Mouse (Mus musculus): Measurements from ENCODE around the gene Gm45213. TPM values are rescaled to one million over a fixed set of nuclear protein-coding genes. Genes with fewer than 3 reads are reported as not detected.
A peak's percentile ranks its signal among the peaks of the same experiment; 100 is the strongest.

The Gm45213 gene
- polyA plus RNA-seq, 1 experiment = not detected

DNA sequence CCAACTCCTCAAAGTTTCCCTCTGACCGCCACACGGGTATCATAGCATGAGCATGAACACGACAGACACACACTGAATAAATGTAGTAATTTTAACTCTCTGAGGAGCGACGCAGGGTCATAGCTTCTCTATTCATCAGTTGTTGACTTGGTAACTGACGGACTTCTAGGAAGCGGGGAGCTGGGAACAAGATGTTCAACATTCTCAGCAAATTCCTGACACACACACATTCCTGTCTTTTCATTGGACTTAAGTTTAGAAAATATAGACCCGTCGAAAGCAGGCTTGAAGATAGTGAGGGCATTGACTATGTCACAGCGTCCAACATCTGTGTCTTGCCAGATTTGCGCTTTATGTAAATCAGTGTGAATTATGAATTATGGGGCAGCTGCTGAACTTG is 63.8 kb downstream of the Gm45213 start:
- no peaks in the 10 kb centered on the region for H3K36me3 ChIP-seq (ENCODE audit: control insufficient read depth, insufficient read depth)
- H3K27me3 ChIP-seq (ENCODE audit: control insufficient read depth, insufficient read depth, insufficient read length) = no peaks in the 10 kb centered on the region
- no peak overlapping the region for H3ac ChIP-seq (ENCODE audit: control insufficient read depth, insufficient read length)
- H3K79me2 ChIP-seq (ENCODE audit: control insufficient read depth, insufficient read depth) = peaks cover 25% of the 10 kb centered on the region
- H3K4me3 ChIP-seq = no peak overlapping the region
- no peak overlapping the region for H3K4me2 ChIP-seq (ENCODE audit: low read depth)
- TF ChIP-seq MYOD1 (IDR thresholded peaks at IDR 0.05; ENCODE audit: control insufficient read depth in 1 of 3, insufficient read length in 2 of 3, low read depth in 2 of 3) = no peak
- no peak for TF ChIP-seq SRF (IDR thresholded peaks at IDR 0.05; ENCODE audit: control insufficient read depth, insufficient read length, low read depth)
- TF ChIP-seq REST (IDR thresholded peaks at IDR 0.05; ENCODE audit: insufficient read depth, insufficient read length) = no peak
- TF ChIP-seq MYOG (IDR thresholded peaks at IDR 0.05; ENCODE audit: control insufficient read depth in 1 of 3, insufficient read depth in 1 of 3, insufficient read length in 2 of 3, low read depth in 2 of 3) = no peak
- no peak for TF ChIP-seq USF1 (IDR thresholded peaks at IDR 0.05; ENCODE audit: low read depth)
- no peak for TF ChIP-seq MAX (IDR thresholded peaks at IDR 0.05; ENCODE audit: low read depth)
- TF ChIP-seq POLR2A (IDR thresholded peaks at IDR 0.05; ENCODE audit: insufficient read length, low read depth) = no peak

DNA sequence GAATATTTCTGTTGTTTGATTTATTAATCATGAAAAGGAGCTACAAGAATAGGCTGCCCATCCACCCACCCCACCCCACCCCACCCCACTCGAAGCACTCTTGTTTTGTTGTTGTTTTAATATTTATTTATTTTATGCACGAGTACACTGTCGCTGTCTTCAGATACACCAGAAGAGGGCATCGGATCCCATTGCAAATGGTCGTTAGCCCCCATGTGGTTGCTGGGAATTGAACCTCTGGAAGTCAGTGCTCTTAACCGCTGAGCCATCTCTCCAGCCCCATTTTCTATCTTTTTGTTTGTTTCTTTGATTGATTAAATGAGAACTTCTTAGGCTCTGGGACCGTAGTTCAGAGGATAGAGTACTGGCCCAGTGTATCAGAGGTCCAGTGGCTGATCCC is 64.5 kb downstream of the Gm45213 start:
- H3K4me3 ChIP-seq = peak overlapping the region; percentile 46
- no peaks in the 10 kb centered on the region for H3K27me3 ChIP-seq (ENCODE audit: control insufficient read depth, insufficient read depth, insufficient read length)
- H3ac ChIP-seq (ENCODE audit: control insufficient read depth, insufficient read length) = no peak overlapping the region
- peak overlapping the region; percentile 72 for H3K4me2 ChIP-seq (ENCODE audit: low read depth)
- TF ChIP-seq USF1 (IDR thresholded peaks at IDR 0.05; ENCODE audit: low read depth) (no peak), MAX (IDR thresholded peaks at IDR 0.05; ENCODE audit: low read depth) (no peak), CEBPB (IDR thresholded peaks at IDR 0.05; ENCODE audit: insufficient read depth, poor library complexity, severe bottlenecking) (no peak), POLR2AphosphoS2 (IDR thresholded peaks at IDR 0.05; ENCODE audit: insufficient read length, low read depth) (no peak), TCF12 (IDR thresholded peaks at IDR 0.05; ENCODE audit: insufficient read depth, poor library complexity, severe bottlenecking) (no peak), E2F4 (IDR thresholded peaks at IDR 0.05; ENCODE audit: insufficient read depth) (no peak), TCF3 (IDR thresholded peaks at IDR 0.05; ENCODE audit: insufficient read length, low read depth) (no peak), REST (IDR thresholded peaks at IDR 0.05; ENCODE audit: insufficient read depth, insufficient read length) (no peak), SRF (IDR thresholded peaks at IDR 0.05; ENCODE audit: control insufficient read depth, insufficient read length, low read depth) (no peak), MYOD1 (IDR thresholded peaks at IDR 0.05; ENCODE audit: control insufficient read depth in 1 of 3, insufficient read length in 2 of 3, low read depth in 2 of 3) (no peak), POLR2A (IDR thresholded peaks at IDR 0.05; ENCODE audit: insufficient read length, low read depth) (no peak), MYOG (IDR thresholded peaks at IDR 0.05; ENCODE audit: control insufficient read depth in 1 of 3, insufficient read depth in 1 of 3, insufficient read length in 2 of 3, low read depth in 2 of 3) (no peak)
- H3K79me2 ChIP-seq (ENCODE audit: control insufficient read depth, insufficient read depth) = peaks cover 32% of the 10 kb centered on the region
- no peaks in the 10 kb centered on the region for H3K36me3 ChIP-seq (ENCODE audit: control insufficient read depth, insufficient read depth)

DNA sequence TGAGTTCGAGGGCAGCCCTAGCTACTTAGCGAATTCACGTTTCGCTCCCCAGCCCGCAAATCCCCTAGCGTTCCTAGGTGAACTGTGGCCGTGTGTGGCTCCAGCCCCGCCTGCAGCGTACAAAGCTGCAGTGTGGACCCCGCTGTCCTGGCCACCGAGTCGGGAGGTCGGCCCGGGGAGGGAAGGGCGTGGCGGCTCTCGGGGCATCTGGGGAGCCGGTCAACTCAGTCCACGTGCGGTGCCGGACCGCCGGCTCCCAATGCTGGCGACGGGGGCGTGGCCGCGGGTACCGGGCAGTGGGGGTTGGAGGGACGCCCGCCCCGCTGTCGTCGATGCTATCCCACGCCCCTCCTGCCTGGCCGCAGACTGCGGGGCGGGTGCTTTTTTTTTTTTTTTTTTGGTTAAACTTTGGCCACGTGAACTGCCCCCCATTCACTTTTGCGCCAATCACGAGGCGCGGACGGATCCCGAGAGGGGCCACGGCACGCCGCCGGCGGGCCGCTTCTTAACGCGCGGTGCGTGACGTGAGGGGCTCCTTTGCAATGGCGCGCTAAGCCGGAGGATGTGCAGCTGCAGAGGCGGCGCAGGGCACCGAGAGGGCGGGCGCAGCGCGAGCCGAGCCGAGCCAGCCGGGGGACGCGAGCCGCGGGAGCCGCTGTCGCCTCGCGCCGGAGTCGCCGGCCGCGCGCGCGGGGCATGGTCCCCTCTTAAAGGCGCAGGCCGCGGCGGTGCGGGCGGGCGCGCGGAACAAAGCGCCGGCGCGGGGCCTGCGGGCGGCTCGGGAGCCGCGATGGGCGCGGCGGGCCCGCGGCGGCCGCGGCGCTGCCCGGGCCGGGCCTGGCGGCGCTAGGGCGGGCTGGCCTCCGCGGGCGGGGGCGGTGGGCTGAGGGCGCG is 65.8 kb downstream of the Gm45213 start, which contains the start of gene Chsy1:
Chsy1 (plus strand) TSS at position 555 of the 894 bp plus-strand sequence.
- Histone ChIP-seq H3K4me2 (ENCODE audit: low read depth) (peak within 1 kb of the TSS; percentile 72), H3K27me3 (ENCODE audit: control insufficient read depth, insufficient read depth, insufficient read length) (no peaks in the 10 kb centered on the region), H3K36me3 (ENCODE audit: control insufficient read depth, insufficient read depth) (no peaks in the 10 kb centered on the region), H3K4me3 (peak within 1 kb of the TSS; percentile 46), H3K79me2 (ENCODE audit: control insufficient read depth, insufficient read depth) (peaks cover 45% of the 10 kb centered on the region), H3ac (ENCODE audit: control insufficient read depth, insufficient read length) (peak within 1 kb of the TSS; percentile 99)
- TF ChIP-seq TCF3 (IDR thresholded peaks at IDR 0.05; ENCODE audit: insufficient read length, low read depth) (no peak), USF1 (IDR thresholded peaks at IDR 0.05; ENCODE audit: low read depth) (peak; percentile 83), MYOD1 (IDR thresholded peaks at IDR 0.05; ENCODE audit: control insufficient read depth in 1 of 3, insufficient read length in 2 of 3, low read depth in 2 of 3) (peak in 1 of 3 experiments; percentile 41), SRF (IDR thresholded peaks at IDR 0.05; ENCODE audit: control insufficient read depth, insufficient read length, low read depth) (no peak), CEBPB (IDR thresholded peaks at IDR 0.05; ENCODE audit: insufficient read depth, poor library complexity, severe bottlenecking) (no peak), POLR2A (IDR thresholded peaks at IDR 0.05; ENCODE audit: insufficient read length, low read depth) (peak; percentile 76), TCF12 (IDR thresholded peaks at IDR 0.05; ENCODE audit: insufficient read depth, poor library complexity, severe bottlenecking) (no peak), POLR2AphosphoS2 (IDR thresholded peaks at IDR 0.05; ENCODE audit: insufficient read length, low read depth) (peak; percentile 80), REST (IDR thresholded peaks at IDR 0.05; ENCODE audit: insufficient read depth, insufficient read length) (no peak), E2F4 (IDR thresholded peaks at IDR 0.05; ENCODE audit: insufficient read depth) (no peak), MYOG (IDR thresholded peaks at IDR 0.05; ENCODE audit: control insufficient read depth in 1 of 3, insufficient read depth in 1 of 3, insufficient read length in 2 of 3, low read depth in 2 of 3) (peak in 1 of 3 experiments; percentile 22), MAX (IDR thresholded peaks at IDR 0.05; ENCODE audit: low read depth) (no peak)

DNA sequence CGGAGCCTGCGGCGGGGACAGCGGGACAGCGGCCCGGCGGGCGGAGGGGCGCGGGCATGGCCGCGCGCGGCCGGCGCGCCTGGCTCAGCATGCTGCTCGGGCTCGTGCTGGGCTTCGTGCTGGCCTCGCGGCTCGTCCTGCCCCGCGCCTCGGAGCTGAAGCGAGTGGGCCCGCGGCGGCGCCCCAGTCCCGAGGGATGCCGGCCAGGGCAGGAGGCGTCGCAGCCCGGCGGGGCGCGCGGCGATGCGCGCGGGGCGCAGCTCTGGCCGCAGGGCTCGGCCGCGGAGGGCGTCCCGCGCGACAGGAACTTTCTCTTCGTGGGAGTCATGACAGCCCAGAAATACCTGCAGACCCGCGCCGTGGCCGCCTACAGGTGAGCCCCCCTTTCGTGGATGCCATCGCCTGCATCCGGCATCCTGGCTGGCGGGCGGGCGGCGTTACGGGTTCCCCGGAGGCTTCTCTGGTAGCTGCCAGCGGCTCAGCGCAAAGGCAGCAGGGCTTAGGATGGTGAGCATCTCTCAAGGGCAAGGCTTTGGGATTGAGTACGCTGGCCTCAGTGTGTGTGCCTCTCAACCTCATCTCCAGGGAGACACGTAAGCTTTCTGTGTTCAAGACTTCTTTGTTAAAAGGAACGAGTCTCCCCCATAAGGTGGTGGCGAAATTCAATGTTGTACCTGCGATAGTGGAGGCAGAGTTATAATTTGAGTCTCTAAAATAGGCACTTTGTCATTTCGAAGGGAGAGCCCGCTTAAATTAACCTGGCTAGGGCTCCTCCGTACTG is 66.6 kb downstream of the Gm45213 start:
- H3K79me2 ChIP-seq (ENCODE audit: control insufficient read depth, insufficient read depth) = peaks cover 53% of the 10 kb centered on the region
- H3K36me3 ChIP-seq (ENCODE audit: control insufficient read depth, insufficient read depth) = no peaks in the 10 kb centered on the region
- no peaks in the 10 kb centered on the region for H3K27me3 ChIP-seq (ENCODE audit: control insufficient read depth, insufficient read depth, insufficient read length)
- TF ChIP-seq MYOD1 (IDR thresholded peaks at IDR 0.05; ENCODE audit: control insufficient read depth in 1 of 3, insufficient read length in 2 of 3, low read depth in 2 of 3) = no peak
- TF ChIP-seq SRF (IDR thresholded peaks at IDR 0.05; ENCODE audit: control insufficient read depth, insufficient read length, low read depth) = no peak
- no peak for TF ChIP-seq CEBPB (IDR thresholded peaks at IDR 0.05; ENCODE audit: insufficient read depth, poor library complexity, severe bottlenecking)
- TF ChIP-seq E2F4 (IDR thresholded peaks at IDR 0.05; ENCODE audit: insufficient read depth) = no peak
- TF ChIP-seq POLR2AphosphoS2 (IDR thresholded peaks at IDR 0.05; ENCODE audit: insufficient read length, low read depth) = no peak
- no peak for TF ChIP-seq MYOG (IDR thresholded peaks at IDR 0.05; ENCODE audit: control insufficient read depth in 1 of 3, insufficient read depth in 1 of 3, insufficient read length in 2 of 3, low read depth in 2 of 3)
- H3K4me2 ChIP-seq (ENCODE audit: low read depth) = peak overlapping the region; percentile 60
- H3K4me3 ChIP-seq = peak overlapping the region; percentile 46
- peak overlapping the region; percentile 99 for H3ac ChIP-seq (ENCODE audit: control insufficient read depth, insufficient read length)

Data from myocyte (in vitro differentiated cells).